Mouse (Mus musculus): Measurements from ENCODE around the gene Sez6l2. TPM values are rescaled to one million over a fixed set of nuclear protein-coding genes. Genes with fewer than 3 reads are reported as not detected.

Sez6l2 gene
- total and polyA plus RNA-seq, 2 experiments, result 0.28 to 0.60 TPM

GRCm38 (mm10) chr7:126975493-126975892 is 25.1 kb downstream of the Sez6l2 start:
- peak overlapping the region; percentile 41 for H3K27ac ChIP-seq (replicated peaks; ENCODE audit: insufficient read depth, low read depth, low read length)
- WGBS, result 14% methylated on average over 8 of the region's 8 CpGs
- peaks cover 4% of the 10 kb centered on the region for H3K4me1 ChIP-seq (ENCODE audit: control insufficient read depth, insufficient read depth, low read length)
- peaks cover 2% of the 10 kb centered on the region; the same call in 1 of the 2 replicates for H3K36me3 ChIP-seq (ENCODE audit: control insufficient read depth, insufficient read depth, low read length)
- no peak overlapping the region; the same call in 1 of the 2 replicates for H3K9ac ChIP-seq (ENCODE audit: low read depth, low read length)
- H3K79me2 ChIP-seq (ENCODE audit: control insufficient read depth, insufficient read depth, low read length), result peaks cover 7% of the 10 kb centered on the region; the same call in 1 of the 2 replicates
- H3K4me3 ChIP-seq (ENCODE audit: insufficient read depth, low read depth, low read length), result peak overlapping the region; percentile 86; the same call in 1 of the 2 replicates
- TF ChIP-seq POLR2A (IDR thresholded peaks at IDR 0.05; ENCODE audit: extremely low read depth, insufficient read depth, low read length), result no peak
- no peak for TF ChIP-seq CTCF (IDR thresholded peaks at IDR 0.05; ENCODE audit: low read depth, low read length)
- DNase-seq (ENCODE audit: extremely low read depth, low read depth, low spot score), result peak; percentile 12
- no peaks in the 10 kb centered on the region for H3K27me3 ChIP-seq (ENCODE audit: control insufficient read depth, insufficient read depth, low read length)

- 4% methylated on average over 1 of the region's 1 CpGs for WGBS
- Histone ChIP-seq H3K4me1 (ENCODE audit: control insufficient read depth, insufficient read depth, low read length) (peaks cover 4% of the 10 kb centered on the region), H3K27ac (replicated peaks; ENCODE audit: insufficient read depth, low read depth, low read length) (peak within 1 kb of the TSS; percentile 92), H3K36me3 (ENCODE audit: control insufficient read depth, insufficient read depth, low read length) (peaks cover 2% of the 10 kb centered on the region; the same call in 1 of the 2 replicates), H3K4me3 (ENCODE audit: insufficient read depth, low read depth, low read length) (peak within 1 kb of the TSS; percentile 86), H3K9ac (ENCODE audit: low read depth, low read length) (peak within 1 kb of the TSS; percentile 93), H3K27me3 (ENCODE audit: control insufficient read depth, insufficient read depth, low read length) (no peaks in the 10 kb centered on the region), H3K79me2 (ENCODE audit: control insufficient read depth, insufficient read depth, low read length) (peaks cover 7% of the 10 kb centered on the region; the same call in 1 of the 2 replicates)
- no peak for TF ChIP-seq CTCF (IDR thresholded peaks at IDR 0.05; ENCODE audit: low read depth, low read length)
- DNase-seq (ENCODE audit: extremely low read depth, low read depth, low spot score), result no peak
Measured at GRCm38 (mm10) chr7:126975893-126975949, 25.4 kb downstream of the Sez6l2 start, which contains the start of gene Cdipt. Gene Cdipt, plus strand, starts transcription at chr7:126975914.

GRCm38 (mm10) chr7:126975950-126976866 is 25.8 kb downstream of the Sez6l2 start, which contains the start of gene Cdiptos:
Gene Cdiptos, minus strand, starts transcription at chr7:126976098.
- H3K4me1 ChIP-seq (ENCODE audit: control insufficient read depth, insufficient read depth, low read length), result peaks cover 4% of the 10 kb centered on the region
- peaks cover 7% of the 10 kb centered on the region; the same call in 1 of the 2 replicates for H3K79me2 ChIP-seq (ENCODE audit: control insufficient read depth, insufficient read depth, low read length)
- peak within 1 kb of the TSS; percentile 86 for H3K4me3 ChIP-seq (ENCODE audit: insufficient read depth, low read depth, low read length)
- no peaks in the 10 kb centered on the region for H3K27me3 ChIP-seq (ENCODE audit: control insufficient read depth, insufficient read depth, low read length)
- under 1% methylated on average over 55 of the region's 55 CpGs for WGBS
- TF ChIP-seq CTCF (IDR thresholded peaks at IDR 0.05; ENCODE audit: low read depth, low read length) (peak; percentile 96), POLR2A (IDR thresholded peaks at IDR 0.05; ENCODE audit: extremely low read depth, insufficient read depth, low read length) (no peak)
- peak within 1 kb of the TSS; percentile 92 for H3K27ac ChIP-seq (replicated peaks; ENCODE audit: insufficient read depth, low read depth, low read length)
- peak; percentile 87 for DNase-seq (ENCODE audit: extremely low read depth, low read depth, low spot score)
- H3K36me3 ChIP-seq (ENCODE audit: control insufficient read depth, insufficient read depth, low read length), result peaks cover 2% of the 10 kb centered on the region; the same call in 1 of the 2 replicates
- peak within 1 kb of the TSS; percentile 93 for H3K9ac ChIP-seq (ENCODE audit: low read depth, low read length)

GRCm38 (mm10) chr7:126976878-126977459 is 26.6 kb downstream of the Sez6l2 start:
- Histone ChIP-seq H3K27me3 (ENCODE audit: control insufficient read depth, insufficient read depth, low read length) (no peaks in the 10 kb centered on the region), H3K27ac (replicated peaks; ENCODE audit: insufficient read depth, low read depth, low read length) (no peak overlapping the region), H3K79me2 (ENCODE audit: control insufficient read depth, insufficient read depth, low read length) (peaks cover 7% of the 10 kb centered on the region; the same call in 1 of the 2 replicates), H3K9ac (ENCODE audit: low read depth, low read length) (peak overlapping the region; percentile 93), H3K36me3 (ENCODE audit: control insufficient read depth, insufficient read depth, low read length) (peaks cover 2% of the 10 kb centered on the region; the same call in 1 of the 2 replicates), H3K4me1 (ENCODE audit: control insufficient read depth, insufficient read depth, low read length) (peaks cover 4% of the 10 kb centered on the region), H3K4me3 (ENCODE audit: insufficient read depth, low read depth, low read length) (peak overlapping the region; percentile 86)
- TF ChIP-seq CTCF (IDR thresholded peaks at IDR 0.05; ENCODE audit: low read depth, low read length) (no peak), POLR2A (IDR thresholded peaks at IDR 0.05; ENCODE audit: extremely low read depth, insufficient read depth, low read length) (no peak)
- WGBS, result 25% methylated on average over 14 of the region's 14 CpGs
- peak; percentile 6 for DNase-seq (ENCODE audit: extremely low read depth, low read depth, low spot score)

- Histone ChIP-seq H3K27ac (replicated peaks; ENCODE audit: insufficient read depth, low read depth, low read length) (no peak overlapping the region), H3K4me3 (ENCODE audit: insufficient read depth, low read depth, low read length) (no peak overlapping the region), H3K36me3 (ENCODE audit: control insufficient read depth, insufficient read depth, low read length) (peaks cover 2% of the 10 kb centered on the region; the same call in 1 of the 2 replicates), H3K79me2 (ENCODE audit: control insufficient read depth, insufficient read depth, low read length) (peaks cover 7% of the 10 kb centered on the region; the same call in 1 of the 2 replicates), H3K9ac (ENCODE audit: low read depth, low read length) (no peak overlapping the region), H3K27me3 (ENCODE audit: control insufficient read depth, insufficient read depth, low read length) (no peaks in the 10 kb centered on the region), H3K4me1 (ENCODE audit: control insufficient read depth, insufficient read depth, low read length) (peaks cover 4% of the 10 kb centered on the region)
- no peak for DNase-seq (ENCODE audit: extremely low read depth, low read depth, low spot score)
- 93% methylated on average over 6 of the region's 6 CpGs for WGBS
- TF ChIP-seq POLR2A (IDR thresholded peaks at IDR 0.05; ENCODE audit: extremely low read depth, insufficient read depth, low read length) (no peak), CTCF (IDR thresholded peaks at IDR 0.05; ENCODE audit: low read depth, low read length) (no peak)
Measured at GRCm38 (mm10) chr7:126978841-126979240, 28.5 kb downstream of the Sez6l2 start.
